Mouse (Mus musculus) cortical plate, adult 2 months (tissue): ENCODE measurements around the gene Bcat2.

Source experiments
- CTCF ChIP-seq: fragments of 200-500 bp; IDR thresholded peaks from 2 replicates; pipeline ENCODE4 v1.5.1; 2011; ENCODE audit warnings: mild to moderate bottlenecking, control low read depth, low read length; ENCODE audit not compliant: insufficient read depth; ENCODE audit errors: extremely low read depth
- POLR2A ChIP-seq: fragments of 200-500 bp; IDR thresholded peaks from 2 replicates; pipeline ENCODE4 v1.6.1; 2011; ENCODE audit warnings: mild to moderate bottlenecking, low read length, control low read depth; ENCODE audit not compliant: insufficient read depth; ENCODE audit errors: extremely low read depth

DNA sequence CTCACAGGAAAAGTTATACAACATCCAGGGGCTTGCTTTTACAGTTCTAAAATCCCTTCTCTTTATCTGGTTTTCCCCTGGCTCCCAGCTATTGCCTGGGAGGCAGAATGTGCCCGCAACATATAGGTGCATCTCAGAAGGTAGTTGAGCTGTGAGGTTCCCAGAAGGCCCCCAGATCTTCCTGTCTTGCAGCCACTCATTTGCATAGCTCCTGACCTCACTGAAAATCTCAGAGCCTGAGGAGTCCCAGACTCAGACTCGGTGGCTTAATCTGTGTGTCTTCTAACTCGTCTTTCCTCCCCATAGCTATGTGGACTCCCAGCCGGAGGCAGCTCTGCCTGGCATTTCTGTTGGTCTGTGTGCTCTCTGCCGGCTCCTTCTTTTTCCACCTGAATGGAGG lies 48.4 kb downstream of the Bcat2 start:
- TF ChIP-seq POLR2A (no peak), CTCF (no peak)
